Mouse (Mus musculus): ENCODE data around the gene Inpp5k. TPM values are rescaled to one million over a fixed set of nuclear protein-coding genes. Genes with fewer than 3 reads are reported as not detected.

Inpp5k gene
- polyA plus RNA-seq, 1 experiment from 2014 or later: 44.9 TPM

DNA sequence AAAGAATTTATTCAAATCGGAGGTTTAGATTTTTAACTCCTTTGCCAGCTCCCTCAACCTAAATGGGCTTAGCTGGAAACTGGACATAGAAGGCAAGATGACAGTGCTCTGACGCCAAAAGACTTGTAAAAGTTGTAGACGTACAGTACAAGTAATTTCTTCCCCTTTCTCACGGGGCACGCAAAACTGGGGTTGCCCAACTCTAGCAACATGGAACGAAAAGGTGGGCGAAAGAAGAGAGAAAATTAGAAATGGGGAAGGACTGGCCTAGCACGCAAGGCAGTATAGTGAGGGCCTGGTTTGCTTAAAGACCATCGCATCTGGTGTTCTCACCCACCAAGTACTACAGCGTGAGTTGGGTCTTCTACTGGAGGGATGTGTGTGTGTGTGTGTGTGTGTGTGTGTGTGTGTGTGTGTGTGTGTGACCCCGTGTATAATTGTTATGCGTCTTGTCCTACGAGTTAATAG lies 20.2 kb downstream of the Inpp5k start:
- ATAC-seq (ENCODE audit: low FRiP score) (no peak), DNase-seq (ENCODE audit: low spot score) (no peak)
- H3K27ac ChIP-seq: no peak overlapping the region
- peak overlapping the region; percentile 73 for H3K9ac ChIP-seq
- H3K27me3 ChIP-seq (ENCODE audit: control insufficient read depth, insufficient read depth, low read length): peaks cover 27% of the 10 kb centered on the region
- WGBS: 47% methylated on average over 13 of the region's 13 CpGs
- H3K9me3 ChIP-seq (ENCODE audit: control insufficient read depth, low read length): no peaks in the 10 kb centered on the region
- peaks cover 19% of the 10 kb centered on the region; the same call in 1 of the 2 replicates for H3K4me1 ChIP-seq (replicated peaks; ENCODE audit: control insufficient read depth, insufficient read depth, low read length)
- peak overlapping the region; percentile 49 for H3K4me3 ChIP-seq (replicated peaks; ENCODE audit: low read length)
- H3K36me3 ChIP-seq (replicated peaks; ENCODE audit: control insufficient read depth, insufficient read depth): no peaks in the 10 kb centered on the region
- peak overlapping the region; percentile 79 for H3K4me2 ChIP-seq (replicated peaks)

DNA sequence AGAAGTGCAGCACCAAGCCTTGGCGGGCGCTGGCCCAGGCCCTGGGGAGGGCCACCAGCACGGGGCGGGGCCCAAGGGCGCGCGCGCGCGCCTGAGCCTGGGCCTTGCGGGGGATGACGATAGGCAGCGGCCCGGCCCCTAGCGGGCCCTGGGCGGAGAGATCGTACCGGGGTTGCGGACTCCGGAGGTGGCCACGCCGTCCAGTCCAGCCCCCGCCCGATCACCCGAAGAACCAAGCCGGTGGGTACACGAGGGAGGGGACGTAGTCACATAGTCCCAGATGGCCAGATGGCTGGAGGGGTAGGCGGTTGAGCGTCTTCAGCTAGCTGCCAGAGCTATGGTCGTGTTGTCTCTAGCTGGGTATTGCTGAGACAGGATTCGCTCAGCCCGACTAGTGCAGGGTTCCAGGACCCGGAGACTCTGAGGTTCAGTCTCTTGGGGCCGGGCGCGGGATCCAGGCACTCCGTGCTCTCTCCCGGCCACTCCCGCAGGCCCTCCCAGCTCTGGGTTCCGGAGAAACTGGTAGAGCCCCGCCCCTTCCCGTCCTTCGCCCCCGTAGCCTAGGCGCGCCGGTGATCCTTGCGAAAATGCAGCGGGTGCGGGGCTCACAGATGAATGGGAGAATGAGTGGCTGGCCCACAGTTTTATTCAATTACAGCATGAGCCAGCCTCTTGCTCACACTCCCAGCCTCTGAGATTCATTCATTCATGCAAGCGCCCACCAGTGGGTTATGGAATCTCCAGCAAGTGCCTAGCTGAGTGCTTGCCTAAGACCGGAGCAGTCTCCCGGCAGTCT lies 20.8 kb downstream of the Inpp5k start:
- under 1% methylated on average over 54 of the region's 54 CpGs for WGBS
- peak overlapping the region; percentile 49 for H3K4me3 ChIP-seq (replicated peaks; ENCODE audit: low read length)
- H3K27ac ChIP-seq: no peak overlapping the region
- no peaks in the 10 kb centered on the region for H3K9me3 ChIP-seq (ENCODE audit: control insufficient read depth, low read length)
- peaks cover 34% of the 10 kb centered on the region for H3K27me3 ChIP-seq (ENCODE audit: control insufficient read depth, insufficient read depth, low read length)
- H3K9ac ChIP-seq: peak overlapping the region; percentile 73
- peak; percentile 55 for DNase-seq (ENCODE audit: low spot score)
- H3K36me3 ChIP-seq (replicated peaks; ENCODE audit: control insufficient read depth, insufficient read depth): no peaks in the 10 kb centered on the region
- peak overlapping the region; percentile 79 for H3K4me2 ChIP-seq (replicated peaks)
- peak; percentile 46 for ATAC-seq (ENCODE audit: low FRiP score)
- H3K4me1 ChIP-seq (replicated peaks; ENCODE audit: control insufficient read depth, insufficient read depth, low read length): peaks cover 22% of the 10 kb centered on the region; the same call in 1 of the 2 replicates

DNA sequence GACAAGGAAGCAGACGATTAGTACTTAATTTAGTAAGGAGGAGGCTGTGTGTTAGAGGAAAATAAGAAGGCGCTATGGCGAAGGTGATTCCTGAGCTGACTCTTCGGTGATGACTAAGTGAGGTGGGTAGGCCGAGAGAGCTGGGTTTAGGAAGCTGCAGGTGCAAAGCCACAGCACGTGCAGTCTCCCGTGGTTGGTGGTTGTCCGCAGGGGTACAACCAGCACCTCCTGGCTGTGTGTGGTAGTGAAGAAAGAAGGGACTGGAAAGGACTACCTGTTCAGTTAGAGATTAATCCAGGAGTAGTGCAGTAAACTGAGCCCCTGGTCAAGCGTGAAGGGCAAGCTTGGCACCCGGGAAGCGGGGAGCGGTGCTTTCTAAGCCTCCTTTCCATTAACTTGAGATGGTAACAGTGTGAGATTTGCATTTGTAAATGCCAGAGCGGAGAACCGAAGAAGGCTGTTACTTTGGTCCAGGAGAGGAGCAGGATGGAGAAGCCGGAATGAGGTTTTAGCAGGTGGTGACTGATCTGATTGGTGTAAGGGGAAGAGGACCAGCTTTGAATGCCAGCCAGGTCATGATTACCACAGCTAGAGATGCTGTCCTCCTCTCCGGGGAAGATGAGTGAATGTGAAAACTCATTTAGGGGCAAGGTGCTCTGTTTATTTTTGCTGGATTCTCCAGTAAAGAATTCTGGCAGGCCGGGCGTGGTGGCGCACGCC lies 21.6 kb downstream of the Inpp5k start:
- peak overlapping the region; percentile 73; the same call in 1 of the 2 replicates for H3K9ac ChIP-seq
- H3K9me3 ChIP-seq (ENCODE audit: control insufficient read depth, low read length): no peaks in the 10 kb centered on the region
- no peak overlapping the region for H3K27ac ChIP-seq
- H3K4me2 ChIP-seq (replicated peaks): peak overlapping the region; percentile 79
- peaks cover 37% of the 10 kb centered on the region for H3K27me3 ChIP-seq (ENCODE audit: control insufficient read depth, insufficient read depth, low read length)
- WGBS: 17% methylated on average over 20 of the region's 20 CpGs
- H3K36me3 ChIP-seq (replicated peaks; ENCODE audit: control insufficient read depth, insufficient read depth): no peaks in the 10 kb centered on the region
- H3K4me3 ChIP-seq (replicated peaks; ENCODE audit: low read length): peak overlapping the region; percentile 49
- DNase-seq (ENCODE audit: low spot score) (no peak), ATAC-seq (ENCODE audit: low FRiP score) (no peak)
- H3K4me1 ChIP-seq (replicated peaks; ENCODE audit: control insufficient read depth, insufficient read depth, low read length): peaks cover 19% of the 10 kb centered on the region; the same call in 1 of the 2 replicates

DNA sequence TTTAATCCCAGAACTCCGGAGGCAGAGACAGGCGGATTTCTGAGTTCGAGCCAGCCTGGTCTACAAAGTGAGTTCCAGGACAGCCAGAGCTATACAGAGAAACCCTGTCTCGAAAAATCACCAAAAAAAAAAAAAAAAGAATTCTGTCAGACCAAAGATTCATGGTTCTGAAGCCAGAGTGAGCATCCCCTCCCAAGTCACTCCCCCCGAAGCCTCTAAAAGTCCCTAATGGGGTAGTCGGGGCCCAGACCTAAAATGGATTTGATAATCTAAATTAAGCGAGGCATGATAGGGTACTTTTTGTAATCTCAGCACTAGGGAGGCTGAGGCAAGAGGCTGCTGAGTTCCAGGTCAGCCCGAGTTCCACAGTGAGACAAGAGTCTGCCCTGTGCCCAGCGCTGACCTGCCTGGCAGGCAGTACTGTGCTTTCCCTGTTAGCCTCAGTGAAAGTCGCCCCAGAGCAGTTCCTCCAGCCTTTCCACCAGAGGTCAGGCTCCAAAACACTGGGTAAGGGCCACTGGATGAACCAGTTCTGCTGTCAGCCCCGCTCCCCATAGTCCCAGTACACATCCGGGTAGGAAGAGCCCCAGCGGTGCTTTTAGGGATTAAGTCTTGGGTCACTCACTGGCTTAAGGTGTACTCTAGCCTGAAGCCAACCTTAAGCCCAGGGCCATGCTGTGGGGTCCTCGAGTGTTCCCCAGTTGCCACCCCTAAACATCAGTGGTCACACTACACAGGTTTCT lies 22.3 kb downstream of the Inpp5k start:
- H3K4me3 ChIP-seq (replicated peaks; ENCODE audit: low read length): peak overlapping the region; percentile 43; the same call in 1 of the 2 replicates
- H3K27ac ChIP-seq: no peak overlapping the region
- no peaks in the 10 kb centered on the region for H3K36me3 ChIP-seq (replicated peaks; ENCODE audit: control insufficient read depth, insufficient read depth)
- H3K9ac ChIP-seq: no peak overlapping the region; the same call in 1 of the 2 replicates
- ATAC-seq (ENCODE audit: low FRiP score) (no peak), DNase-seq (ENCODE audit: low spot score) (no peak)
- peaks cover 37% of the 10 kb centered on the region for H3K27me3 ChIP-seq (ENCODE audit: control insufficient read depth, insufficient read depth, low read length)
- H3K4me1 ChIP-seq (replicated peaks; ENCODE audit: control insufficient read depth, insufficient read depth, low read length): peaks cover 19% of the 10 kb centered on the region; the same call in 1 of the 2 replicates
- peak overlapping the region; percentile 73 for H3K4me2 ChIP-seq (replicated peaks)
- H3K9me3 ChIP-seq (ENCODE audit: control insufficient read depth, low read length): no peaks in the 10 kb centered on the region
- 28% methylated on average over 14 of the region's 14 CpGs for whole genome bisulfite sequencing

DNA sequence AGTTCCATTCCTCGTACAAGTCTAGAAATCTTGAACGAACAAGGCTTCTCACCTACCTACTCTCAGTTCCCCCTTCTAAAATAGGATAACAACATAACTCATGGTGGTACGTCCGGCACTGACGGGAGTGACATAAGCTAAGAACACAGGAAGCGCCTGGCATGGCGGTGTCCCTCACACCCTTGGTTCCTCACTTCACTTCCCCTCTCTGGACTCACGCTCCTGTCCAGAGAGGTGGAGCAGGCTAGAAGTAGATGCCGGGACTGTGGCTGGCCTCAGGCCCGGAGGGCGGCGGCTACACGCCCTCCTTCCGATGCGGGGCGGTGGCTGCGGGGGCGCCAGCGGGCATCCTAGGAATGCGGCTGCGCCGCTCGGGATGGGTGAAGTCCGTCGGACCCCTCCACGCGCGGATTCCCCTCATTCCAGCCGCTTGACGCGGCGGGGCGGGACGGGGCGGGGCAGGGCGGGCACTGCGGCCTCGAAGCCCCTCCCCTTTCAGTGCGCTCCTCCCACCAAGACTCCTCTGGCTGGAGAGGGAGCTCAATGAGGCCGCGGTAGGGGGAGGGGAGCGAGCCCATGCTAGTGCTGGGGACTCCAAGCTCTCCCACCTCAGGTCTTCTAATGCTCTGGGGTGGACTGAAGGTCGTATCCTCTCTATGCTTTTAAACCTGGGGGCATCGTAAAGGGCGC lies 23.1 kb downstream of the Inpp5k start:
- Histone ChIP-seq H3K36me3 (replicated peaks; ENCODE audit: control insufficient read depth, insufficient read depth) (no peaks in the 10 kb centered on the region), H3K9me3 (ENCODE audit: control insufficient read depth, low read length) (no peaks in the 10 kb centered on the region), H3K4me1 (replicated peaks; ENCODE audit: control insufficient read depth, insufficient read depth, low read length) (peaks cover 19% of the 10 kb centered on the region; the same call in 1 of the 2 replicates), H3K27ac (no peak overlapping the region), H3K4me3 (replicated peaks; ENCODE audit: low read length) (peak overlapping the region; percentile 43), H3K4me2 (replicated peaks) (peak overlapping the region; percentile 73), H3K9ac (peak overlapping the region; percentile 52), H3K27me3 (ENCODE audit: control insufficient read depth, insufficient read depth, low read length) (peaks cover 37% of the 10 kb centered on the region)
- DNase-seq (ENCODE audit: low spot score): peak; percentile 60
- 1% methylated on average over 39 of the region's 45 CpGs for WGBS
- peak; percentile 32 for ATAC-seq (ENCODE audit: low FRiP score)

DNA sequence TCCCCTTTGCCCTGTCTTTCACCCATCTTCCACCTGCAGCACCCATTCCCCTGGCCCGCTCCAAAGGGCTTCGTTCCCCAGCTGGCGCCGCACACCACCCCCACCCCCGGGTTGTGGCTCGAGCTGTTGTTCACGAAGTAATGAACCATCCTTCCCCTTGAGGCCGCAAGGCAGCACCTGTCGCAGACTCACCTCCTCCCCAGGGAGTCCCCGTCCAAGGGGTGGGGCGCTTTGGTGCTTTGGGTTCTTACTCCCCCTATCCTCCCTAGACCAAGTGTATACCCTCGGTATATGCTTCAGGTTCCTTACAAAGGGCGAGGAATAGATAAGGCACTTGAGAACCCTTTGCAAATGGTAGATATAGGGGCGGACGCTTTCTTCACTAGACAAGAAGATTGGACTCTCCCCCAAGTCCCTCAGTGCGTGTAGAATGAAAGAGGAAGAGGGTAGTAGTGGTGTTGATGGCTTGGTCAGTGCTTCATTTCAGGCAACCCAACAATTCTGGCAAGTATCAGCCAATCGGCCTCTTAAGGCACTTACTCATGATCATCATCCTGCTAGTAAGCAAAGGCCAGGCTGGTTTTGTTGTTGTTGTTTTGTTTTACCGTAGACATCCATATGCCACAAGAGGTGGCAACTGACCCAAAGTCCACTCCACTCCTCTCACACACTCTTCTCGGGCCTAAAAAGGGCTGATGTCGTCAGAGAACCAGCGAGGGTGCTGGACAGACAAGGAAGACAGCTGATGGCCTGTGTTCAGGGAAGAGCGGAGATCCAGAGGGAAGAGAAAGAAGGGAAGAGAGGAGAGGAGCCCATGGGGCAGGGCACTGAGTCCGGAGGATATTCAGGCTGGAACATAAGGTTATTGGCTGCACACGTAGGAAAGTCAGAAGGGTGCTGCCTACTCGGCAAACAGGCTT lies 23.9 kb downstream of the Inpp5k start:
- Histone ChIP-seq H3K9me3 (ENCODE audit: control insufficient read depth, low read length) (no peaks in the 10 kb centered on the region), H3K4me2 (replicated peaks) (peak overlapping the region; percentile 73), H3K36me3 (replicated peaks; ENCODE audit: control insufficient read depth, insufficient read depth) (no peaks in the 10 kb centered on the region), H3K27me3 (ENCODE audit: control insufficient read depth, insufficient read depth, low read length) (peaks cover 37% of the 10 kb centered on the region), H3K27ac (no peak overlapping the region), H3K4me3 (replicated peaks; ENCODE audit: low read length) (peak overlapping the region; percentile 43), H3K9ac (peak overlapping the region; percentile 52; the same call in 1 of the 2 replicates), H3K4me1 (replicated peaks; ENCODE audit: control insufficient read depth, insufficient read depth, low read length) (peaks cover 19% of the 10 kb centered on the region; the same call in 1 of the 2 replicates)
- DNase-seq (ENCODE audit: low spot score) (no peak), ATAC-seq (ENCODE audit: low FRiP score) (no peak)
- 41% methylated on average over 25 of the region's 25 CpGs for WGBS

DNA sequence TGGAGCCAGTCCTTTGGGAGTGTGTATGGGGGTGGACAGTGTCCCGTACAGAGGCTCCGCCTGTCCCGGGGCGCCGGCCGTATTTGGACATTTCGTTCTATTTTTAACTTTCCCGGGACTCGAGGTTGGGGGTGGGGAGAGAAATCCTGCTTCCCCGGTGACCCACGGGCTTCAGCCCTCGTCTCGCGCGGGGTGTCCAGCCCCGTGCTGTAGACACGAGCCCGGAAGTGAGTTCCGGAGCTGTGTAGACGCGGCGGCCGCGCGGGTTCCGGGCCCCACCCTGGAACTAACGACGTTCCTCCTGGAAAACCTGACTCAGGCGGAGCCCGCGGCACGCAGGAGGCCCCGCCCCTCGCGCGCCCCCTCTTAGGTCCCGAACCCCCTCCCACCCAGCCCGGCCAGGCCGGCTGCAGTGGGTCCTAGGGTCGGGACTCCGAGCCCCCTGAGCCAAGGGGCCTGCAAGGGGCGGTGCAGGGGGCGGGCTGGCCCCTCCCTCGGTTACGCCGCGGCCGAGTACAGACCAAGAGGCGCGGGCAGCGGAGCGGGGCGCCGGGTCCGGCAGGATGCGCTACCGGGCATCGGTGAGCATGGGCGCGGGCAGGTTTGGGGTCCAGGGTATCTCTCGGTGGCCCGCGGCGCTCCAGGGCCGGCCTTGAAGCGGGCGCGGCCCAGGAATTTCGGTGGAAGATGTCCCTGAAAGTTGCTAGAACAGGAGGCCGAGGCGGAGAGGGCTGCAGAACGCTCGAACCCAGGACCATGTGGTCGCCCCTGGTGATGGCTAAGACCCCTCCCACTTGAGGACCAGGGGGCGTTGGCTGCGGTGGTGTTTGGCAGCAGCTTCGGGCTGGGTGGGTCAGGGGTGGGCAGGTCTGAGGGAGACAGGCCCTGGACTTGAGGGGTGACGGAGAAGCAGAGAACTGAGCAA lies 25.1 kb downstream of the Inpp5k start:
- H3K9ac ChIP-seq: peak overlapping the region; percentile 69
- peaks cover 37% of the 10 kb centered on the region for H3K27me3 ChIP-seq (ENCODE audit: control insufficient read depth, insufficient read depth, low read length)
- peak; percentile 30 for DNase-seq (ENCODE audit: low spot score)
- H3K9me3 ChIP-seq (ENCODE audit: control insufficient read depth, low read length): no peaks in the 10 kb centered on the region
- H3K4me3 ChIP-seq (replicated peaks; ENCODE audit: low read length): peak overlapping the region; percentile 39
- H3K4me2 ChIP-seq (replicated peaks): peak overlapping the region; percentile 68
- peaks cover 19% of the 10 kb centered on the region; the same call in 1 of the 2 replicates for H3K4me1 ChIP-seq (replicated peaks; ENCODE audit: control insufficient read depth, insufficient read depth, low read length)
- WGBS: 2% methylated on average over 78 of the region's 78 CpGs
- H3K36me3 ChIP-seq (replicated peaks; ENCODE audit: control insufficient read depth, insufficient read depth): peaks cover 2% of the 10 kb centered on the region; the same call in 1 of the 2 replicates
- H3K27ac ChIP-seq: no peak overlapping the region
- ATAC-seq (ENCODE audit: low FRiP score): peak; percentile 34; the same call in 1 of the 2 replicates

All from hindbrain, embryonic 14.5 days (tissue).